Mouse (Mus musculus): ENCODE data around the gene Ppp1r14d. TPM values are rescaled to one million over a fixed set of nuclear protein-coding genes. Genes with fewer than 3 reads are reported as not detected.
A peak's percentile ranks its signal among the peaks of the same experiment; 100 is the strongest.

The Ppp1r14d gene
- polyA plus RNA-seq, 1 experiment from 2014 or later, result not detected

GRCm38 (mm10) chr2:119250377-119250776 lies 20.7 kb upstream of the Ppp1r14d start:
- H3K36me3 ChIP-seq, result no peaks in the 10 kb centered on the region
- no peak overlapping the region for H3K4me3 ChIP-seq
- peaks cover 32% of the 10 kb centered on the region for H3K4me1 ChIP-seq
- no peak overlapping the region for H3K27ac ChIP-seq
- WGBS, result 68% methylated on average over 5 of the region's 5 CpGs
- peaks cover 35% of the 10 kb centered on the region for H3K27me3 ChIP-seq (ENCODE audit: low read depth, poor library complexity, severe bottlenecking)
- DNase-seq (ENCODE audit: low spot score), result no peak
- no peaks in the 10 kb centered on the region for H3K9me3 ChIP-seq (replicated peaks)

GRCm38 (mm10) chr2:119249592-119250061 lies 19.9 kb upstream of the Ppp1r14d start:
- Histone ChIP-seq H3K9me3 (replicated peaks) (no peaks in the 10 kb centered on the region), H3K4me3 (no peak overlapping the region), H3K27ac (no peak overlapping the region), H3K36me3 (no peaks in the 10 kb centered on the region), H3K4me1 (peaks cover 32% of the 10 kb centered on the region), H3K27me3 (ENCODE audit: low read depth, poor library complexity, severe bottlenecking) (peaks cover 28% of the 10 kb centered on the region)
- 81% methylated on average over 4 of the region's 4 CpGs for WGBS
- no peak for DNase-seq (ENCODE audit: low spot score)

GRCm38 (mm10) chr2:119247904-119248303 lies 18.2 kb upstream of the Ppp1r14d start:
- Histone ChIP-seq H3K4me3 (no peak overlapping the region), H3K27ac (no peak overlapping the region), H3K36me3 (no peaks in the 10 kb centered on the region), H3K4me1 (peaks cover 32% of the 10 kb centered on the region), H3K27me3 (ENCODE audit: low read depth, poor library complexity, severe bottlenecking) (peaks cover 11% of the 10 kb centered on the region; the same call in 1 of the 2 replicates), H3K9me3 (replicated peaks) (no peaks in the 10 kb centered on the region)
- WGBS, result 89% methylated on average over 9 of the region's 9 CpGs
- no peak for DNase-seq (ENCODE audit: low spot score)

- 90% methylated on average over 7 of the region's 7 CpGs for WGBS
- Histone ChIP-seq H3K36me3 (no peaks in the 10 kb centered on the region), H3K4me3 (no peak overlapping the region), H3K27ac (no peak overlapping the region), H3K27me3 (ENCODE audit: low read depth, poor library complexity, severe bottlenecking) (peaks cover 15% of the 10 kb centered on the region), H3K4me1 (peaks cover 28% of the 10 kb centered on the region), H3K9me3 (replicated peaks) (no peaks in the 10 kb centered on the region)
- no peak for DNase-seq (ENCODE audit: low spot score)
Measured at GRCm38 (mm10) chr2:119245246-119245645, 15.5 kb upstream of the Ppp1r14d start.

GRCm38 (mm10) chr2:119242548-119242947 lies 12.8 kb upstream of the Ppp1r14d start:
- Histone ChIP-seq H3K4me3 (no peak overlapping the region), H3K27me3 (ENCODE audit: low read depth, poor library complexity, severe bottlenecking) (peaks cover 35% of the 10 kb centered on the region), H3K4me1 (peaks cover 19% of the 10 kb centered on the region), H3K36me3 (no peaks in the 10 kb centered on the region), H3K27ac (no peak overlapping the region), H3K9me3 (replicated peaks) (no peaks in the 10 kb centered on the region)
- DNase-seq (ENCODE audit: low spot score), result peak; percentile 26
- WGBS, result 86% methylated on average over 9 of the region's 9 CpGs

GRCm38 (mm10) chr2:119240819-119241186 lies 11.1 kb upstream of the Ppp1r14d start:
- WGBS, result 90% methylated on average over 4 of the region's 4 CpGs
- Histone ChIP-seq H3K4me3 (no peak overlapping the region), H3K36me3 (no peaks in the 10 kb centered on the region), H3K27ac (no peak overlapping the region), H3K9me3 (replicated peaks) (no peaks in the 10 kb centered on the region), H3K27me3 (ENCODE audit: low read depth, poor library complexity, severe bottlenecking) (peaks cover 53% of the 10 kb centered on the region), H3K4me1 (peaks cover 15% of the 10 kb centered on the region)
- no peak for DNase-seq (ENCODE audit: low spot score)

GRCm38 (mm10) chr2:119240075-119240818 lies 10.5 kb upstream of the Ppp1r14d start:
- H3K27ac ChIP-seq, result no peak overlapping the region
- H3K27me3 ChIP-seq (ENCODE audit: low read depth, poor library complexity, severe bottlenecking), result peaks cover 58% of the 10 kb centered on the region
- H3K4me1 ChIP-seq, result peaks cover 15% of the 10 kb centered on the region
- no peak overlapping the region for H3K4me3 ChIP-seq
- H3K36me3 ChIP-seq, result no peaks in the 10 kb centered on the region
- WGBS, result 43% methylated on average over 4 of the region's 4 CpGs
- DNase-seq (ENCODE audit: low spot score), result no peak
- no peaks in the 10 kb centered on the region for H3K9me3 ChIP-seq (replicated peaks)

GRCm38 (mm10) chr2:119238671-119239070 lies 9.0 kb upstream of the Ppp1r14d start:
- no peak for DNase-seq (ENCODE audit: low spot score)
- Histone ChIP-seq H3K36me3 (no peaks in the 10 kb centered on the region), H3K4me3 (no peak overlapping the region), H3K27ac (no peak overlapping the region), H3K9me3 (replicated peaks) (no peaks in the 10 kb centered on the region), H3K4me1 (peaks cover 15% of the 10 kb centered on the region), H3K27me3 (ENCODE audit: low read depth, poor library complexity, severe bottlenecking) (peaks cover 73% of the 10 kb centered on the region)
- 69% methylated on average over 2 of the region's 2 CpGs for WGBS

GRCm38 (mm10) chr2:119237871-119238220 lies 8.1 kb upstream of the Ppp1r14d start:
- peaks cover 15% of the 10 kb centered on the region for H3K4me1 ChIP-seq
- H3K27me3 ChIP-seq (ENCODE audit: low read depth, poor library complexity, severe bottlenecking), result peaks cover 80% of the 10 kb centered on the region
- H3K36me3 ChIP-seq, result no peaks in the 10 kb centered on the region
- peak overlapping the region; percentile 67 for H3K27ac ChIP-seq
- DNase-seq (ENCODE audit: low spot score), result no peak
- H3K4me3 ChIP-seq, result peak overlapping the region; percentile 58
- no peaks in the 10 kb centered on the region for H3K9me3 ChIP-seq (replicated peaks)
- 3% methylated on average over 31 of the region's 31 CpGs for WGBS

GRCm38 (mm10) chr2:119237210-119237870 lies 7.6 kb upstream of the Ppp1r14d start, which contains the start of gene Spint1:
Gene Spint1, plus strand, starts transcription at chr2:119237362.
- no peaks in the 10 kb centered on the region for H3K9me3 ChIP-seq (replicated peaks)
- peaks cover 80% of the 10 kb centered on the region for H3K27me3 ChIP-seq (ENCODE audit: low read depth, poor library complexity, severe bottlenecking)
- under 1% methylated on average over 73 of the region's 73 CpGs for WGBS

GRCm38 (mm10) chr2:119236682-119237209 lies 7.0 kb upstream of the Ppp1r14d start:
- Histone ChIP-seq H3K36me3 (no peaks in the 10 kb centered on the region), H3K4me3 (peak overlapping the region; percentile 58), H3K9me3 (replicated peaks) (no peaks in the 10 kb centered on the region), H3K4me1 (peaks cover 15% of the 10 kb centered on the region), H3K27me3 (ENCODE audit: low read depth, poor library complexity, severe bottlenecking) (peaks cover 80% of the 10 kb centered on the region), H3K27ac (peak overlapping the region; percentile 67; the same call in 1 of the 2 replicates)
- no peak for DNase-seq (ENCODE audit: low spot score)
- WGBS, result 6% methylated on average over 25 of the region's 25 CpGs

More at GRCm38 (mm10) chr2:119237210-119237870, 7.6 kb upstream of the Ppp1r14d start, which contains the start of gene Spint1:
- Histone ChIP-seq H3K27ac (peak within 1 kb of the TSS; percentile 67), H3K4me1 (peaks cover 15% of the 10 kb centered on the region), H3K4me3 (peak within 1 kb of the TSS; percentile 58), H3K36me3 (no peaks in the 10 kb centered on the region)
- DNase-seq (ENCODE audit: low spot score), result peak; percentile 67

- peak overlapping the region; percentile 93 for H3K27ac ChIP-seq
- H3K9me3 ChIP-seq (replicated peaks), result no peaks in the 10 kb centered on the region
- H3K4me3 ChIP-seq, result peak overlapping the region; percentile 80
- WGBS, result 2% methylated on average over 13 of the region's 13 CpGs
- H3K4me1 ChIP-seq, result peaks cover 23% of the 10 kb centered on the region
- H3K27me3 ChIP-seq (ENCODE audit: low read depth, poor library complexity, severe bottlenecking), result no peaks in the 10 kb centered on the region
- DNase-seq (ENCODE audit: low spot score), result no peak
- peaks cover 38% of the 10 kb centered on the region for H3K36me3 ChIP-seq
Measured at GRCm38 (mm10) chr2:119209176-119209507, 20.6 kb downstream of the Ppp1r14d start.

Measured in limb, embryonic 10.5 days (tissue).